Mouse (Mus musculus) embryonic facial prominence, embryonic 15.5 days (tissue): ENCODE measurements at regions not wholly inside any gene's neighbourhood (a gene's known extent, or its start where the extent isn't known, plus 50 kb on each side); places are given as distances from the start of the nearest gene placed in this dataset.
"Not testable (repeated sequence)": the region's sequence is repeated elsewhere in the genome, so short reads cannot be mapped to it uniquely, and the experiment has no call there.

Source experiments
- ATAC-seq: fragments of 200-750 bp; cut with Nextera tagmentation; 2 replicates; pipeline ENCODE4 v1.8.0; 2017; ENCODE audit warnings: low read depth, moderate TSS enrichment; ENCODE audit not compliant: insufficient number of reproducible peaks, low FRiP score, low TSS enrichment
- H3K27ac ChIP-seq: fragments of 300-500 bp; sonication (generic); replicated peaks from 2 replicates; pipeline ENCODE4 v1.5.1; 2015; ENCODE audit warnings: mild to moderate bottlenecking, inconsistent platforms
- H3K27me3 ChIP-seq: fragments of 300-500 bp; sonication (generic); 2 replicates; pipeline ENCODE4 v1.6.1; 2015; ENCODE audit warnings: inconsistent platforms
- H3K36me3 ChIP-seq: fragments of 300-500 bp; sonication (generic); 2 replicates; pipeline ENCODE4 v1.6.1; 2015; ENCODE audit warnings: mild to moderate bottlenecking, inconsistent platforms
- H3K4me1 ChIP-seq: fragments of 300-500 bp; sonication (generic); 2 replicates; pipeline ENCODE4 v1.6.1; 2015; ENCODE audit warnings: inconsistent platforms
- H3K4me2 ChIP-seq: fragments of 300-500 bp; sonication (generic); replicated peaks from 2 replicates; pipeline ENCODE4 v1.6.1; 2015; ENCODE audit warnings: mild to moderate bottlenecking, inconsistent platforms
- H3K4me3 ChIP-seq: fragments of 300-500 bp; sonication (generic); replicated peaks from 2 replicates; pipeline ENCODE4 v1.5.1; 2015; ENCODE audit warnings: mild to moderate bottlenecking, inconsistent platforms
- H3K9ac ChIP-seq: fragments of 300-500 bp; sonication (generic); 2 replicates; pipeline ENCODE4 v1.6.1; 2015; ENCODE audit warnings: inconsistent platforms
- H3K9me3 ChIP-seq: fragments of 300-500 bp; sonication (generic); replicated peaks from 2 replicates; pipeline ENCODE4 v1.6.1; 2016; ENCODE audit warnings: inconsistent platforms
- WGBS: fragments of 180-500 bp; shearing (Covaris S2); methylation state at CpG from one replicate; pipeline ENCODE4 v1.1.7; 2015; 5-methylcytosine and 5-hydroxymethylcytosine counted together

GRCm38 (mm10) chr6:109176876-109177275 is 348.4 kb downstream of the Edem1 start:
- no peak overlapping the region for H3K4me2 ChIP-seq

DNA sequence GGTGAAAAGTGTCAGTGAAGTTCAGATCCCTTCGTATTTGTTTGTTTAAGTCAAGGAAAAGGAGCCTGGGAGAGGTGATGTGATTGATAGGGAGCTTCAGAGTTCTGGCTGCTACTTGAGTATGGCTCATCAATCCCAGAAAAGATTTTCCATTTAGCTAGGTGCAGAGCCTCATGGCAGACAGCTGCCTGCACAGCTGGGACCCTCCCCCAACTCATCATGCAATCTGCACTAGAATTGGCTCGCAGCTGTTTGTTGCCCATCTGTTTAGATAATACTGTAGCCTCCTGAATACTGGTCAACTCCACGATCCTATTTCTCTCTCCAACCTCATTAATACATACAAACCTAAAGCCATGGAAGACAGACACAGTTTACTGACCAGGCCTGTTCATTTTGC is 354.4 kb downstream of the Edem1 start:
- Histone ChIP-seq H3K9ac (no peak overlapping the region), H3K4me2 (no peak overlapping the region), H3K9me3 (no peaks in the 10 kb centered on the region), H3K4me3 (no peak overlapping the region), H3K27me3 (no peaks in the 10 kb centered on the region), H3K4me1 (no peaks in the 10 kb centered on the region), H3K27ac (no peak overlapping the region), H3K36me3 (no peaks in the 10 kb centered on the region)
- ATAC-seq: no peak
- 56% methylated on average over 3 of the region's 3 CpGs for WGBS

More at GRCm38 (mm10) chr6:109176876-109177275, 348.4 kb downstream of the Edem1 start:
- Histone ChIP-seq H3K4me3 (no peak overlapping the region), H3K36me3 (no peaks in the 10 kb centered on the region), H3K27me3 (no peaks in the 10 kb centered on the region), H3K9me3 (no peaks in the 10 kb centered on the region), H3K4me1 (no peaks in the 10 kb centered on the region), H3K27ac (no peak overlapping the region), H3K9ac (no peak overlapping the region)
- WGBS: 27% methylated on average over 3 of the region's 3 CpGs
- no peak for ATAC-seq

DNA sequence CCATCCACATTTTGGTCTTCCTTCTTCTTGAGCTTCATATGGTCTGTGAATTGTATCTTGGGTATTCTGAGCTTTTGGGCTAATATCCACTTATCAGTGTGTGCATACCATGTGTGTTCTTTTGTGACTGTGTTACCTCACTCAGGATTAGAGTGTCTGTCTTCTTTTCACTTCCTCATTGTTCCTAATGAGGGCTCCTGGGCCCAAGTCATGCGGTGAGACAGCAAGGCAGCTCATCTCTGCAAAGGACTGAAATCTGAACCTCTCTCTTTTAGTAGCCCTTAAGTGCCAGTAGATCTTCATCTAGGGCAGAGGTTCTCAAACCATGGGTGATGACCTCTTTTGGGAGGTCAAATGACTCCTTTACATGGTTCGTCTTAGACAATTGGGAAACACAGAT is 364.6 kb downstream of the Edem1 start:
- H3K4me2 ChIP-seq, H3K9me3 ChIP-seq, H3K36me3 ChIP-seq, H3K4me1 ChIP-seq, H3K4me3 ChIP-seq, H3K27me3 ChIP-seq, H3K9ac ChIP-seq, H3K27ac ChIP-seq, ATAC-seq: not testable (repeated sequence)
- WGBS: 78% methylated on average over 2 of the region's 2 CpGs

GRCm38 (mm10) chr6:109193603-109194002 is 365.2 kb downstream of the Edem1 start:
- Histone ChIP-seq H3K9ac (no peak overlapping the region), H3K4me1 (no peaks in the 10 kb centered on the region), H3K27me3 (no peaks in the 10 kb centered on the region), H3K4me2 (no peak overlapping the region), H3K9me3 (no peaks in the 10 kb centered on the region), H3K36me3 (no peaks in the 10 kb centered on the region), H3K27ac (no peak overlapping the region), H3K4me3 (no peak overlapping the region)
- ATAC-seq: no peak
- WGBS: 79% methylated on average over 3 of the region's 3 CpGs

- no peaks in the 10 kb centered on the region for H3K4me1 ChIP-seq
- no peaks in the 10 kb centered on the region for H3K36me3 ChIP-seq
- no peaks in the 10 kb centered on the region for H3K27me3 ChIP-seq
- WGBS: 81% methylated on average over 2 of the region's 2 CpGs
- H3K9me3 ChIP-seq: no peaks in the 10 kb centered on the region
- H3K9ac ChIP-seq: no peak overlapping the region
- no peak overlapping the region for H3K4me2 ChIP-seq
- no peak overlapping the region for H3K4me3 ChIP-seq
- no peak for ATAC-seq
- H3K27ac ChIP-seq: no peak overlapping the region
These were observed 381.3 kb downstream of the Edem1 start for GRCm38 (mm10) chr6:109209699-109210098.

GRCm38 (mm10) chr6:109230391-109230790 is 401.9 kb downstream of the Edem1 start:
- Histone ChIP-seq H3K36me3 (no peaks in the 10 kb centered on the region), H3K27me3 (no peaks in the 10 kb centered on the region), H3K9ac (no peak overlapping the region), H3K9me3 (no peaks in the 10 kb centered on the region), H3K4me1 (no peaks in the 10 kb centered on the region), H3K27ac (no peak overlapping the region), H3K4me3 (no peak overlapping the region), H3K4me2 (no peak overlapping the region)
- ATAC-seq: no peak
- 96% methylated on average over 6 of the region's 6 CpGs for WGBS

GRCm38 (mm10) chr6:109233426-109233825 is 405.0 kb downstream of the Edem1 start:
- no peaks in the 10 kb centered on the region for H3K27me3 ChIP-seq
- ATAC-seq: no peak

GRCm38 (mm10) chr6:109245666-109246065 is 417.2 kb downstream of the Edem1 start:
- Histone ChIP-seq H3K9me3 (no peaks in the 10 kb centered on the region), H3K4me1 (no peaks in the 10 kb centered on the region), H3K36me3 (no peaks in the 10 kb centered on the region), H3K4me3 (no peak overlapping the region), H3K9ac (no peak overlapping the region), H3K27me3 (no peaks in the 10 kb centered on the region), H3K4me2 (no peak overlapping the region), H3K27ac (no peak overlapping the region)
- WGBS: 66% methylated on average over 2 of the region's 2 CpGs
- ATAC-seq: no peak

More at GRCm38 (mm10) chr6:109233426-109233825, 405.0 kb downstream of the Edem1 start:
- no peaks in the 10 kb centered on the region for H3K36me3 ChIP-seq
- no peak overlapping the region for H3K4me2 ChIP-seq
- H3K27ac ChIP-seq: no peak overlapping the region
- H3K4me1 ChIP-seq: no peaks in the 10 kb centered on the region
- no peaks in the 10 kb centered on the region for H3K9me3 ChIP-seq
- WGBS: 63% methylated on average over 3 of the region's 3 CpGs
- H3K9ac ChIP-seq: no peak overlapping the region
- H3K4me3 ChIP-seq: no peak overlapping the region

- H3K9me3 ChIP-seq, H3K4me2 ChIP-seq, H3K36me3 ChIP-seq, H3K27ac ChIP-seq, H3K4me3 ChIP-seq, H3K9ac ChIP-seq, H3K4me1 ChIP-seq, H3K27me3 ChIP-seq, ATAC-seq: not testable (repeated sequence)
- WGBS: 25% methylated on average over 2 of the region's 2 CpGs
These were observed 418.1 kb downstream of the Edem1 start for GRCm38 (mm10) chr6:109246510-109246909.
